Mouse (Mus musculus): ENCODE measurements around the gene 2410002F23Rik. TPM values are rescaled to one million over a fixed set of nuclear protein-coding genes. Genes with fewer than 3 reads are reported as not detected.
A peak's percentile ranks its signal among the peaks of the same experiment; 100 is the strongest.

2410002F23Rik gene
- total and polyA plus RNA-seq, 2 experiments from 2014 or later: 312 to 333 TPM

DNA sequence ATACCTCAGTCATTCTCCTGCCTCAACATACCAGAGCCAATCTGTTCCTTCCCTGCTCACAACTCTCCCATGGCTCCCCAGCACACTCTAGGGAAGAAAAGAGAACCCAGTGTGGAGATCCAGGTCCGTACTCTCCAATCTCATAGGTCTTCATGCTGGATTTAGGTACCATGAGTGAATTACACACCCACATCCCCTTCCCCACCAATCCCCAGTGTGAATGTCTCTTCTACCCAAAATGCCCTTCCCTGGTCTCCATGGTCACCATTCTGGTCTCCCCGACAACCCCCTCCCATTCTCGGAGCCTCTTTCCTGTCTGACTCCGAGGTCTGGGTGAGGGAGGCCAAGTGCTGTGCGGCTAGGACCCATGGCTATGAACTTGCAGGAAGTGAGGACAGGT lies 14.6 kb downstream of the 2410002F23Rik start, which contains the start of gene Gm15517:
TSS of gene Gm15517 (plus strand) at position 301 of the 400 bp plus-strand sequence.
- Histone ChIP-seq H3K4me2 (ENCODE audit: low read depth) (no peak within 1 kb of the TSS), H3K27ac (ENCODE audit: low read depth, low read length) (no peak within 1 kb of the TSS), H3K9ac (no peak within 1 kb of the TSS), H3K9me3 (ENCODE audit: low read length) (no peaks in the 10 kb centered on the region), H3K36me3 (ENCODE audit: insufficient read depth) (no peaks in the 10 kb centered on the region), H3K4me1 (ENCODE audit: insufficient read depth) (no peaks in the 10 kb centered on the region), H3K4me3 (ENCODE audit: low read depth, low read length) (no peak within 1 kb of the TSS), H3K27me3 (ENCODE audit: insufficient read depth, low read length) (0 out of 2 replicates have a peak, but pooled peaks cover 3% of the 10 kb centered on the region)
- ATAC-seq: no peak
- DNase-seq: no peak
- WGBS: 52% methylated on average over 5 of the region's 5 CpGs
- no peak for TF ChIP-seq CTCF (IDR thresholded peaks at IDR 0.05; ENCODE audit: low read depth)

DNA sequence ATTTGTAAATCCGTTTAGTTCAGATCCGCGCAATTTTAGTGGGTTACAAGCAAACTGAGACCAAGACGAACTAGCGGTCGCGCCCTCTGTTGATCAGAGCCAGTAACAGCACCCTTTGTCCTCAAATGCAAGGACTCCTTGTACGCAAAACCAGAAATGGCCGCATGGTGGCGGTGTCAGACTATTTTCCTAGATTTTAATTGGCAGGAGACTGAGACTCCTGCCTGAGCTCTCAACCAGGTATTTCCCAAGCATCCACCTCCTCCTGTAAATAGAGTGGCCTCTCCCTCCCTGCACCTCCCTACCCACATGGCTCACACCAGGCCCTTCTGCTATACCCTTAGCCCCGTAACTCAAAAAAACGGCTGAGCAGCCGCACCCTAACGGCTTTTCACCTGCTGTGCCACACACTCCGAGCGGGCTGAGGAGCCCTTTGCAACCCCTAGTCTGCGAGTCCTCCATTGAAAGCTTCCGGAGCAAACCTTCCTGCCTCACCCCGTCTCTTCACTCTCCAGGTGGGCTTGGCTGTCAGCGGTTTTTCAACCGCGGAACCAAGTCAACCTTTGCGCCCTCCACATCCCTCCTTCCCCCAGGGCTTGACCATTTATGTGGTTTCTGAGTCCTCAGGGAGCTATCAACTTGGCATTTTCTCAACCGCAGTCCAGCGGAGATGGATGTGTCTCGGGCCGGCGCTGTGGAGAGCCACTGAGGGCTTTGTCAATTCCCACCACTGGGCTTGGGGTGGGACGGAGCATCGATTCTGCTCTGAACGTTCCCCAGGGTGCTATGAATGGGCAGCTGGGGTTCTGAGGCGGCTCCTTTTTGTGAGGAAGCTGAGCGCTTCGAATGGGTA lies 16.5 kb downstream of the 2410002F23Rik start:
- Histone ChIP-seq H3K4me1 (ENCODE audit: insufficient read depth) (no peaks in the 10 kb centered on the region), H3K9me3 (ENCODE audit: low read length) (no peaks in the 10 kb centered on the region), H3K27ac (ENCODE audit: low read depth, low read length) (no peak overlapping the region), H3K36me3 (ENCODE audit: insufficient read depth) (no peaks in the 10 kb centered on the region), H3K4me2 (ENCODE audit: low read depth) (peak overlapping the region; percentile 88), H3K27me3 (ENCODE audit: insufficient read depth, low read length) (0 out of 2 replicates have a peak, but pooled peaks cover 3% of the 10 kb centered on the region), H3K4me3 (ENCODE audit: low read depth, low read length) (peak overlapping the region; percentile 40), H3K9ac (peak overlapping the region; percentile 51)
- peak; percentile 81 for ATAC-seq
- TF ChIP-seq CTCF (IDR thresholded peaks at IDR 0.05; ENCODE audit: low read depth): peak; percentile 98
- 1% methylated on average over 34 of the region's 34 CpGs for WGBS
- peak; percentile 99 for DNase-seq

DNA sequence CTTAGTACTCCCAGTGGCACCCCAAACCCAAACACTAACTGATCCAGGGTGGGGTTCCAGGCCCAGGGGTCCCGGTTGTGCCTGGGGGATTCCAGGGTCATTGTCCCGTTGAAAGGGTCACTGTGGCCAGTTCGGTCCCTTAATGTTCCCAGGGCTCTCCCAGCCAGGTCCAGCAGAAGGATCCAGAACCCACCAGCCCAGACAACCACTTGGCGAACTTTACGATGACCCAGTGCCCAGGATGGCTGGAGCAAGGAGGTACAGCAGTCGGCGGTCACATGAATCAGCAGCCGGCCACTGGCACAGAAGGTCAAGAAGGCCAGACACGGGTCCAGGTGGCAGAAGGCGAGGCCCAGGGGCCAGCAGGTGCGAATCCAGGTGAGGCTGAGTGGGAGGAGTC lies 21.6 kb downstream of the 2410002F23Rik start:
- H3K4me3 ChIP-seq (ENCODE audit: low read depth, low read length): no peak overlapping the region
- H3K27ac ChIP-seq (ENCODE audit: low read depth, low read length): no peak overlapping the region
- WGBS: 80% methylated on average over 11 of the region's 11 CpGs
- H3K9me3 ChIP-seq (ENCODE audit: low read length): no peaks in the 10 kb centered on the region
- H3K9ac ChIP-seq: no peak overlapping the region
- H3K27me3 ChIP-seq (ENCODE audit: insufficient read depth, low read length): peaks cover 3% of the 10 kb centered on the region; the same call in 1 of the 2 replicates
- H3K36me3 ChIP-seq (ENCODE audit: insufficient read depth): no peaks in the 10 kb centered on the region
- H3K4me2 ChIP-seq (ENCODE audit: low read depth): no peak overlapping the region
- no peak for DNase-seq
- no peaks in the 10 kb centered on the region for H3K4me1 ChIP-seq (ENCODE audit: insufficient read depth)
- no peak for ATAC-seq
- no peak for TF ChIP-seq CTCF (IDR thresholded peaks at IDR 0.05; ENCODE audit: low read depth)

DNA sequence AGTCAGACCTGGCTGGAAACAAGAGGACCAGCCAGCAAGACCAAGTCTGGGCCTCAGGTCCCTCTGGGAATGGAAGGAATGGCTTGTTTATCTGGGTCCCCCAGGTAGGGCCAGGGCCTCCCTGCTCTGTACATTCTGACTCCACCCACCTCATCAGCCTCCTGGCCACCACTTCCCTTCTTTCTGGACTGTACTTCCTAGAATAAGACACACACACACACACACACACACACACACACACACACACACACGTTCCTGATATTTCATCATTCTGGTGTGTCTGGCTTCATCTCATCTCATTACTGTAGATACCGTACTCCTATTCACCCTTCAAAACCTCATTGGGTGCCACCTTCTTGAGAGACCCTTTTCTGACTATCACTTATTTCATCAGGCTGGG lies 22.9 kb downstream of the 2410002F23Rik start:
- DNase-seq (no peak), ATAC-seq (no peak)
- Histone ChIP-seq H3K27ac (ENCODE audit: low read depth, low read length) (no peak overlapping the region), H3K36me3 (ENCODE audit: insufficient read depth) (no peaks in the 10 kb centered on the region), H3K4me2 (ENCODE audit: low read depth) (no peak overlapping the region), H3K4me1 (ENCODE audit: insufficient read depth) (no peaks in the 10 kb centered on the region), H3K9me3 (ENCODE audit: low read length) (no peaks in the 10 kb centered on the region), H3K9ac (no peak overlapping the region), H3K27me3 (ENCODE audit: insufficient read depth, low read length) (no peaks in the 10 kb centered on the region; the same call in 1 of the 2 replicates), H3K4me3 (ENCODE audit: low read depth, low read length) (no peak overlapping the region)
- 87% methylated on average over 2 of the region's 2 CpGs for WGBS
- no peak for TF ChIP-seq CTCF (IDR thresholded peaks at IDR 0.05; ENCODE audit: low read depth)

DNA sequence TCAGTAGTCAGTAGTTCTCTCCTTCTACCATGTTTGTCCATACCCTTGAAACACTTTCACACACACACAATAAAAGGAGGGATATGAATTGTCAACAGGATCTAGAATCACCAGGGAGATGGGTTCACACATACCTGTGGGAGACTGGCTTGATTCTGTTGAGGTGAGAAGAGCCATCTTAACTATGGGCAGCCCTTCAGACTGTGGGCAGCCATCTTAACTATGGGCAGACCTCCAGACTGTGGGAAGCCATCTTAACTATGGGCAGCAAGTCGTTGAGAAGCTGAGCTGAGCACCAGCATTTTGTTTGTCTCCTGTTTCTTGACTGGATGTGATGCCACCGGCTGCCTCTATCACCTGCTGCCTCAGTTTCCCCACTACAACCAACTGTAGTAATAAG lies 24.8 kb downstream of the 2410002F23Rik start:
- no peak overlapping the region for H3K4me3 ChIP-seq (ENCODE audit: low read depth, low read length)
- WGBS: 69% methylated on average over 2 of the region's 2 CpGs

DNA sequence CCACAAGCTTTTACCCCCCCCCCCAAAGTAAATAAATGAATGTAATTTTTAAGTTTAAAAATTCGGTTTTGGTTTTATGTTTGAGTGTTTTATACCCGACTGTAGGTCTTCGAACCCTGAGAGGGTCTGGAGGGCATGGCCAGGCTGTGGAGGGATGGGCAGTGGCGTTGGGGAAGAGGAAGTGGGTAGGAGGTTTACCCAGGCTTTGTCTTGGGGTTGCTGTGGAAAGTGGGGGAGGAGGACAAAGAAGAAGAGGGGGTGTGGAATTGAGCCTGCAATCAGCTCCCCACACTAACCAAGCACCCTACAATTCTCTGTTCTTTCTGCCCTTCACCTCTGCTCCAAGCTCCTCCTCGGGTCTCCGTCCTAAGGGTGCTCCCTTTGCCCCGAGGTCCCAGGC lies 26.0 kb downstream of the 2410002F23Rik start:
- ATAC-seq: no peak

More for the DNA sequence above, 24.8 kb downstream of the 2410002F23Rik start:
- Histone ChIP-seq H3K27ac (ENCODE audit: low read depth, low read length) (no peak overlapping the region), H3K36me3 (ENCODE audit: insufficient read depth) (no peaks in the 10 kb centered on the region), H3K27me3 (ENCODE audit: insufficient read depth, low read length) (no peaks in the 10 kb centered on the region; the same call in 1 of the 2 replicates), H3K9ac (no peak overlapping the region), H3K4me1 (ENCODE audit: insufficient read depth) (no peaks in the 10 kb centered on the region), H3K9me3 (ENCODE audit: low read length) (no peaks in the 10 kb centered on the region), H3K4me2 (ENCODE audit: low read depth) (no peak overlapping the region)
- ATAC-seq (peak; percentile 73; the same call in 1 of the 2 replicates), DNase-seq (peak; percentile 70)
- TF ChIP-seq CTCF (IDR thresholded peaks at IDR 0.05; ENCODE audit: low read depth): no peak

DNA sequence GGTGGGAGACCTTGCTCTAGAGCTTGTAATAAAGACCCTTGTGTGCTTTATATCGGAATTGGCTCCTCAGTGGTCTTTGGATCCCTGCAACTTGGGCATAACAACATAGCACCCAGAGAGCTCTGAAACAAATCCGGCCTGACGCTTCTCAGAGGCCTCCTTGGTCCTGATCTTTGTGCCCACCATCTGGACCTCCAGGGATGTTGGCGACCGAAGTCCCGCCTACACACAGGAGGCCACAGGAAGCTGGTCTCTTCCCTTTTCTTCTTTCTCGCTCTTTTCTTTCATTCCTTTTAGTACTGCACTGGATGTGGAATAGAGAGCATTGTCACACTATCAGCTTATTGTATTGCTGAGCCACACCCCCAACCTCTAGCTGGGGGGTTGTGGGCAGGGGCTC lies 26.9 kb downstream of the 2410002F23Rik start:
- 64% methylated on average over 7 of the region's 7 CpGs for WGBS

More for the DNA sequence above, 26.0 kb downstream of the 2410002F23Rik start:
- Histone ChIP-seq H3K27me3 (ENCODE audit: insufficient read depth, low read length) (no peaks in the 10 kb centered on the region; the same call in 1 of the 2 replicates), H3K4me2 (ENCODE audit: low read depth) (no peak overlapping the region), H3K27ac (ENCODE audit: low read depth, low read length) (no peak overlapping the region), H3K9ac (no peak overlapping the region), H3K4me1 (ENCODE audit: insufficient read depth) (no peaks in the 10 kb centered on the region), H3K9me3 (ENCODE audit: low read length) (no peaks in the 10 kb centered on the region), H3K36me3 (ENCODE audit: insufficient read depth) (no peaks in the 10 kb centered on the region), H3K4me3 (ENCODE audit: low read depth, low read length) (no peak overlapping the region)
- WGBS: 81% methylated on average over 7 of the region's 7 CpGs
- no peak for TF ChIP-seq CTCF (IDR thresholded peaks at IDR 0.05; ENCODE audit: low read depth)
- no peak for DNase-seq

More for the DNA sequence above, 26.9 kb downstream of the 2410002F23Rik start:
- H3K27ac ChIP-seq (ENCODE audit: low read depth, low read length): no peak overlapping the region
- ATAC-seq: no peak
- no peak for TF ChIP-seq CTCF (IDR thresholded peaks at IDR 0.05; ENCODE audit: low read depth)
- no peak for DNase-seq
- H3K27me3 ChIP-seq (ENCODE audit: insufficient read depth, low read length): no peaks in the 10 kb centered on the region; the same call in 1 of the 2 replicates
- H3K4me3 ChIP-seq (ENCODE audit: low read depth, low read length): no peak overlapping the region
- H3K9me3 ChIP-seq (ENCODE audit: low read length): no peaks in the 10 kb centered on the region
- H3K4me1 ChIP-seq (ENCODE audit: insufficient read depth): no peaks in the 10 kb centered on the region
- no peak overlapping the region; the same call in 1 of the 2 replicates for H3K9ac ChIP-seq
- no peaks in the 10 kb centered on the region for H3K36me3 ChIP-seq (ENCODE audit: insufficient read depth)
- H3K4me2 ChIP-seq (ENCODE audit: low read depth): no peak overlapping the region
